ENCODE assay signal across 20 mouse cellular contexts in the genomic region with DNA sequence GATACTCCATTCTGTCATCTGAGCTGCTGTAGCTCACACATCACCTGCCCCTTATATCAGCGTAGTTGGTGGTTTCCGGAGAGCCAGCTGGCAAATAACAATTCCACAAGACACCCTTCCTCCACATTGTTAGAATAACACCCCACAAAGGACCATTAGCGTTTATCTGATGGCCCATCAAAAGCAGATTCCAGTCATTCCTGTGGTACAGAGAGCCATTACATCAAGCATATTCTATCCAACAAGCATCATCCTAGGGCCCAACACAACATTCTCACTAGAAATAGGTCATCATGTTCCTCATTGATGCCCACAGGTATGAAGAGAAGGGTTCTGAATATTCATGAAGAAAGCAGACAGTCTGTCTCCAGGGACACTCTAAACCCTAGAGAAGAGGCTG.
DNase-seq lines count a peak whose midpoint lies in the region; ATAC-seq and TF ChIP-seq lines count a peak whose summit lies in the region.
"Had no signal": no experiment of that assay in that cellular context is flagged by ENCODE, and none has a peak within 500 bp of the region (broad histone marks: within the 10 kb centered on the region; RNA-seq: fewer than 3 reads in every experiment).

No protein-coding gene starts in this region.

- H3K27ac ChIP-seq in kidney, postnatal 0 days = no peak overlapping the region
- peak overlapping the region; percentile 30 for H3K27ac ChIP-seq in limb, embryonic 10.5 days
- H3K27ac ChIP-seq: embryonic facial prominence, embryonic 12.5 days; forebrain, embryonic 13.5 days; heart, adult 2 months; hindbrain, embryonic 10.5 days; hindbrain, embryonic 14.5 days; intestine, embryonic 15.5 days had no signal

- no peak overlapping the region for H3K9ac ChIP-seq in kidney, postnatal 0 days (ENCODE audit: low read depth, low read length)
- H3K9ac ChIP-seq: embryonic facial prominence, embryonic 12.5 days; forebrain, embryonic 13.5 days; forebrain, postnatal 0 days; heart, embryonic 12.5 days; hindbrain, embryonic 14.5 days; intestine, embryonic 15.5 days had no signal

- no peak for ATAC-seq in kidney, postnatal 0 days (replicated peaks; ENCODE audit: low FRiP score, low read depth)
- ATAC-seq: forebrain, embryonic 13.5 days; forebrain, postnatal 0 days; intestine, embryonic 15.5 days had no signal

- no peak for TF ChIP-seq CTCF in kidney, postnatal 0 days (IDR thresholded peaks at IDR 0.05; ENCODE audit: low read depth)

- 51% methylated on average over 3 of the region's 3 CpGs for WGBS in kidney, postnatal 0 days
- 73% methylated on average over 3 of the region's 3 CpGs for WGBS in limb, embryonic 10.5 days

- H3K36me3 ChIP-seq in kidney, postnatal 0 days (ENCODE audit: insufficient read depth, low read length) = no peaks in the 10 kb centered on the region
- no peaks in the 10 kb centered on the region for H3K36me3 ChIP-seq in limb, embryonic 10.5 days
- H3K36me3 ChIP-seq: embryonic facial prominence, embryonic 12.5 days; heart, embryonic 12.5 days; hindbrain, embryonic 10.5 days; intestine, embryonic 15.5 days had no signal

- H3K4me3 ChIP-seq in kidney, postnatal 0 days (replicated peaks; ENCODE audit: low read depth, low read length) = no peak overlapping the region
- H3K4me3 ChIP-seq in limb, embryonic 10.5 days = no peak overlapping the region
- H3K4me3 ChIP-seq: embryonic facial prominence, embryonic 12.5 days; forebrain, embryonic 13.5 days; heart, adult 2 months; heart, embryonic 12.5 days; hindbrain, embryonic 10.5 days; intestine, embryonic 15.5 days had no signal

- H3K9me3 ChIP-seq in kidney, postnatal 0 days (replicated peaks; ENCODE audit: low read length) = no peaks in the 10 kb centered on the region
- no peaks in the 10 kb centered on the region for H3K9me3 ChIP-seq in limb, embryonic 10.5 days (replicated peaks)
- H3K9me3 ChIP-seq: embryonic facial prominence, embryonic 12.5 days; forebrain, embryonic 13.5 days; hindbrain, embryonic 10.5 days; intestine, embryonic 15.5 days had no signal

- no peaks in the 10 kb centered on the region for H3K4me1 ChIP-seq in kidney, postnatal 0 days (replicated peaks; ENCODE audit: insufficient read depth, low read length)
- peaks cover 42% of the 10 kb centered on the region for H3K4me1 ChIP-seq in limb, embryonic 10.5 days
- H3K4me1 ChIP-seq: intestine, embryonic 15.5 days had no signal

- H3K27me3 ChIP-seq in kidney, postnatal 0 days (ENCODE audit: insufficient read depth, low read length) = no peaks in the 10 kb centered on the region
- H3K27me3 ChIP-seq in limb, embryonic 10.5 days (ENCODE audit: low read depth, poor library complexity, severe bottlenecking) = no peaks in the 10 kb centered on the region
- H3K27me3 ChIP-seq: embryonic facial prominence, embryonic 12.5 days; forebrain, embryonic 13.5 days; heart, embryonic 12.5 days; intestine, embryonic 15.5 days had no signal

- no peak overlapping the region for H3K4me2 ChIP-seq in kidney, postnatal 0 days (ENCODE audit: low read length)
- H3K4me2 ChIP-seq: embryonic facial prominence, embryonic 12.5 days; forebrain, embryonic 13.5 days; heart, embryonic 12.5 days; hindbrain, embryonic 14.5 days; intestine, embryonic 15.5 days had no signal

- peak; percentile 37 for DNase-seq in kidney, postnatal 0 days (ENCODE audit: low spot score)
- DNase-seq in kidney, adult 11 months = no peak
- DNase-seq in 3T3-L1 (ENCODE audit: low read depth, low spot score) = peak; percentile 81
- DNase-seq in NIH3T3 (ENCODE audit: low read depth) = peak; percentile 61
- no peak for DNase-seq in limb, embryonic 10.5 days (ENCODE audit: low spot score)
- DNase-seq in heart, adult 9 months (ENCODE audit: low spot score in 2 of 2) = no peak
- no peak for DNase-seq in urinary bladder, adult 2 months (ENCODE audit: low spot score)
- DNase-seq: adrenal gland, postnatal 10 days; cerebellum, adult 11 months; cerebellum, adult 8-10 months; cerebellum, postnatal 14 days; forebrain, postnatal 0 days; gastrocnemius, postnatal 10 days; heart, adult 2 months had no signal

Comparison
In these comparisons a context has a peak if more than half of its experiments do, and no peak if none do; other contexts are left out.
1. DNase-seq: peak in kidney, postnatal 0 days (single experiment), 3T3-L1 (single experiment) and NIH3T3 (single experiment); none in kidney, adult 11 months (single experiment), limb, embryonic 10.5 days (single experiment), heart, adult 9 months (0 of 2) and urinary bladder, adult 2 months (single experiment).